Mouse (Mus musculus): ENCODE measurements around the gene Abca1.

- TF ChIP-seq CTCF (IDR thresholded peaks at IDR 0.05; ENCODE audit: low read depth) (no peak), EP300 (IDR thresholded peaks at IDR 0.05; ENCODE audit: low read depth) (no peak)
These were observed 20.7 kb downstream of the Abca1 start for GRCm38 (mm10) chr4:53138974-53139373.

Data from heart, postnatal 0 days (tissue).